Mouse (Mus musculus) stomach, postnatal 0 days (tissue): ENCODE results near the gene Cog4. TPM values are rescaled to one million over a fixed set of nuclear protein-coding genes. Genes with fewer than 3 reads are reported as not detected.

Experiments
- ATAC-seq: fragments of 200-750 bp; cut with Nextera tagmentation; 2 replicates; pipeline ENCODE4 v1.8.0; 2017; ENCODE audit not compliant: low FRiP score, low TSS enrichment
- DNase-seq: peaks from one replicate; pipeline ENCODE4 v3.0.0-alpha.2; 2016; ENCODE audit warnings: low spot score
- H3K27ac ChIP-seq: fragments of 300-500 bp; sonication (generic); replicated peaks from 2 replicates; pipeline ENCODE4 v1.5.1; 2014; ENCODE audit warnings: mild to moderate bottlenecking, control low read depth
- H3K27me3 ChIP-seq: fragments of 300-500 bp; sonication (generic); 2 replicates; pipeline ENCODE4 v1.6.1; 2014; ENCODE audit warnings: low read length; ENCODE audit not compliant: control insufficient read depth, insufficient read depth
- H3K36me3 ChIP-seq: fragments of 300-500 bp; sonication (generic); 2 replicates; pipeline ENCODE4 v1.6.1; 2014; ENCODE audit warnings: low read length, mixed read lengths; ENCODE audit not compliant: control insufficient read depth, insufficient read depth
- H3K4me1 ChIP-seq: fragments of 300-500 bp; sonication (generic); replicated peaks from 2 replicates; pipeline ENCODE4 v1.6.1; 2014; ENCODE audit warnings: antibody characterized with exemption; ENCODE audit not compliant: control insufficient read depth, insufficient read depth
- H3K4me2 ChIP-seq: fragments of 300-500 bp; sonication (generic); replicated peaks from 2 replicates; pipeline ENCODE4 v1.6.1; 2014; ENCODE audit warnings: low read depth, mild to moderate bottlenecking, control low read depth, moderate library complexity
- H3K4me3 ChIP-seq: fragments of 300-500 bp; sonication (generic); 2 replicates; pipeline ENCODE4 v1.5.1; 2014; ENCODE audit warnings: low read depth, low read length, control low read depth
- H3K9ac ChIP-seq: fragments of 300-500 bp; sonication (generic); 2 replicates; pipeline ENCODE4 v1.6.1; 2014; ENCODE audit warnings: mild to moderate bottlenecking, low read length, control low read depth, mixed read lengths
- H3K9me3 ChIP-seq: fragments of 300-500 bp; sonication (generic); 2 replicates; pipeline ENCODE4 v1.6.1; 2016; ENCODE audit warnings: low read length; ENCODE audit not compliant: control insufficient read depth
- CTCF ChIP-seq: IDR thresholded peaks from 2 replicates; pipeline ENCODE4 v1.5.1; 2016; ENCODE audit warnings: antibody characterized with exemption, low read depth, mild to moderate bottlenecking, moderate library complexity
- EP300 ChIP-seq: optimal IDR thresholded peaks from 2 replicates; pipeline ENCODE3; 2016; ENCODE audit warnings: antibody characterized with exemption
- WGBS: fragments of 180-500 bp; shearing (Covaris S2); extraction: QIAGEN DNeasy Blood & Tissue Kit; methylation state at CpG from one replicate; pipeline ENCODE4 v1.1.7; 2014; 5-methylcytosine and 5-hydroxymethylcytosine counted together
- polyA plus RNA-seq: library from polyadenylated mRNA; unstranded; fragments of >200 nt; fragmentation: Nextera tagmentation; extraction: Ambion mirVana; gene quantifications from 2 replicates; pipeline ENCODE4 v1.2.1, GENCODE M21; 2015

Cog4 gene
- polyA plus RNA-seq, 1 experiment from 2014 or later = 34.1 TPM

DNA sequence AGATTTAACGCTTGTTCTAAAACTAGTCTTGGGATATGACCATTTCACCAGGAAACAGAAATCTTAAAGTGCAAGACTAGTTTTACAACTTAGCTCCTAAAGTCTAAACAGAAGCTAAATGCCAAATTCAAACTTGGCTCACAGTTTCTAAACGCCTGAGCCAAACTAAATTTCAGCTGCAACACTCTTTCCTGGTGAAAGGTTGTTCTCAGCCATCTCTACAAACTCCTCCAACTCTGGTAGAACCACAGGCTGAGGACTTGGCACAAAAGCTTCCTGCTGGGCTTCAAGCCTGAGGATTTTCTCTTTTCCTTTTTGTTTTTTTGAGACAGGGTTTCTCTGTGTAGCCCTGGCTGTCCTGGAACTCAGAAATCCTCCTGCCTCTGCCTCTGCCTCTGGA is 26.1 kb upstream of the Cog4 start:
- Histone ChIP-seq H3K4me2 (no peak overlapping the region), H3K4me1 (no peaks in the 10 kb centered on the region), H3K9ac (no peak overlapping the region), H3K36me3 (peaks cover 62% of the 10 kb centered on the region), H3K4me3 (no peak overlapping the region), H3K9me3 (no peaks in the 10 kb centered on the region), H3K27ac (no peak overlapping the region), H3K27me3 (no peaks in the 10 kb centered on the region)
- TF ChIP-seq CTCF (no peak), EP300 (no peak)
- no peak for ATAC-seq
- DNase-seq = no peak
- WGBS = 85% methylated on average over 2 of the region's 2 CpGs

DNA sequence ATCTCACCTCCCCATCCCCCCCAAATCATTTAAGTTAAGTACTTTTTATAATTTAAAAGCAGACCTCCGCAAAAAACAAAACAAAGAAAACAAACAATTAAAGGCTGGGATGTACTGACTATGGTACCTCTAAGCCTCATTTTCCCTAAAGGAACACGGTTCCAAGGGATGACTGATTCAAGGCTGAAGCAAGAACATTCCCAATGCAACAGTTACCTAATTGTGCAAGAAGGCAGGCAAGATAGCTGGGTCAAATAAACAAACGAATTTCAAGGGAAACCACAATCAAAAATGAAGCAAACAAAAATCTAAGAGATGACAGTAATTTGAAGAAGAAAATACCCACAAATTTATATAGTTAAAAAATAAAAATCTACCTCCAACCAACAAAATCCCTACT is 24.4 kb upstream of the Cog4 start:
- H3K4me1 ChIP-seq = no peaks in the 10 kb centered on the region
- 89% methylated on average over 3 of the region's 3 CpGs for WGBS
- no peaks in the 10 kb centered on the region for H3K27me3 ChIP-seq
- no peak for ATAC-seq
- no peak overlapping the region for H3K27ac ChIP-seq
- no peaks in the 10 kb centered on the region for H3K9me3 ChIP-seq
- peaks cover 60% of the 10 kb centered on the region for H3K36me3 ChIP-seq
- TF ChIP-seq CTCF (no peak), EP300 (no peak)
- no peak for DNase-seq
- no peak overlapping the region for H3K9ac ChIP-seq
- H3K4me3 ChIP-seq = no peak overlapping the region
- no peak overlapping the region for H3K4me2 ChIP-seq

DNA sequence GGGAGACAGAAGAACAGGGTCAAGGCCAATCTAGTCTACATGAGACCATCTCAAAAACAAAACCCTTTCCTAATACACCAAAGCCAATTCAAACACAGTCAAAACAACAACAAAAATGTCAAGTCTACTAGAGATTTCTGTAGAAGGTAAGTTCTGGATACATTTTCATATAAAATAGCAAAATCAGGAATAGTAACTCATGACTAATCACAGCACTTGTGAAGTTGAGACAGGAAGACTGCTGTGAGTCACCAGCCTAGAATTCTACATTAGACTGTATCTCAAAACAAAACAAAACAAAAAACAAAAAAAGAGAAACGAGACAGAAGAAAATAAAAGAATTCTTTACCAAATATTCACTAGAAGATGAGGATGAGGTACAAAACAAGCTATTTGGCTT is 21.5 kb upstream of the Cog4 start:
- H3K4me1 ChIP-seq = no peaks in the 10 kb centered on the region
- H3K9ac ChIP-seq = no peak overlapping the region
- DNase-seq (no peak), ATAC-seq (no peak)
- H3K36me3 ChIP-seq = peaks cover 50% of the 10 kb centered on the region
- no peaks in the 10 kb centered on the region for H3K27me3 ChIP-seq
- TF ChIP-seq CTCF (no peak), EP300 (no peak)
- 76% methylated on average over 1 of the region's 1 CpGs for WGBS
- no peak overlapping the region for H3K27ac ChIP-seq
- H3K9me3 ChIP-seq = no peaks in the 10 kb centered on the region
- H3K4me3 ChIP-seq = no peak overlapping the region
- no peak overlapping the region for H3K4me2 ChIP-seq

DNA sequence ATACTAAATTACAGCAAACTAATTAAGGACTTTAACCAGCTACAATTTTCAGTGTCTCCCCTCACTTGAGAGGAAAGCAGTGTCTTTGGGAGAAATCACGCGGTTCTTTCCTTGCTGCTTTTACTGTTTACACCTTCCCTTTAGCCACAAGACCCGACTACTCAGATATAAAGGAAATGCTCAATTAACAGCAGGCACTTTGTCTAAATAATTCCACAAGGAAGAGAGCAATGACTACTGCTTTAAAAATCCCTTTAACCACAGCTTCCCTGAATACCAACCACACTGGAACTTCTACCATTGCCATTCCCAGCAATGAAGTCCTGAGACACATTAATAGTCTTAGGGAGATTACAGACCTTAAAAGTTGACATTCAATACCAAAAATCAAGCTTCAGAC is 17.9 kb upstream of the Cog4 start:
- Histone ChIP-seq H3K9me3 (no peaks in the 10 kb centered on the region), H3K27me3 (no peaks in the 10 kb centered on the region), H3K27ac (no peak overlapping the region), H3K4me1 (no peaks in the 10 kb centered on the region), H3K9ac (no peak overlapping the region), H3K4me3 (no peak overlapping the region), H3K36me3 (peaks cover 33% of the 10 kb centered on the region), H3K4me2 (no peak overlapping the region)
- 76% methylated on average over 3 of the region's 3 CpGs for WGBS
- DNase-seq = no peak
- TF ChIP-seq EP300 (no peak), CTCF (no peak)
- ATAC-seq = no peak

DNA sequence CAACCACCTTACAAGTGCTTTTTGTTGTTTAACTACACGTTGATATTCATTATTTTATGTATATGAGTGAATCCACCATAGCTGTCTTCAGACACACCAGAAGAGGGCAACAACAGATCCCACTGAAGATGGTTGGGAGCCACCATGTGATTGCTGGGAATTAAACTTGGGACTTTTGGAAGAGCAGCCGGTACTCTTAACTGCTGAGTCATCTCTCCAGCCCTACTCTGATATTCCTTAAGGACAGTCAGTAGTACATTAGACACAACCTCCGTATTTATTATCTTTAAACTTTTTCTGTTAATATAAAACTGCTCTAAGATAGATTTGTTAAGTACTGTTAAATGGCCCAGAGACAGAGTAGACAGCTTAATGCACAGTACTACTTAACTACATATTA is 14.4 kb upstream of the Cog4 start:
- Histone ChIP-seq H3K9ac (no peak overlapping the region), H3K4me1 (no peaks in the 10 kb centered on the region), H3K9me3 (no peaks in the 10 kb centered on the region), H3K27ac (no peak overlapping the region), H3K27me3 (no peaks in the 10 kb centered on the region), H3K4me2 (no peak overlapping the region), H3K4me3 (no peak overlapping the region), H3K36me3 (peaks cover 22% of the 10 kb centered on the region)
- TF ChIP-seq EP300 (no peak), CTCF (no peak)
- no peak for ATAC-seq
- 78% methylated on average over 3 of the region's 3 CpGs for WGBS
- no peak for DNase-seq

DNA sequence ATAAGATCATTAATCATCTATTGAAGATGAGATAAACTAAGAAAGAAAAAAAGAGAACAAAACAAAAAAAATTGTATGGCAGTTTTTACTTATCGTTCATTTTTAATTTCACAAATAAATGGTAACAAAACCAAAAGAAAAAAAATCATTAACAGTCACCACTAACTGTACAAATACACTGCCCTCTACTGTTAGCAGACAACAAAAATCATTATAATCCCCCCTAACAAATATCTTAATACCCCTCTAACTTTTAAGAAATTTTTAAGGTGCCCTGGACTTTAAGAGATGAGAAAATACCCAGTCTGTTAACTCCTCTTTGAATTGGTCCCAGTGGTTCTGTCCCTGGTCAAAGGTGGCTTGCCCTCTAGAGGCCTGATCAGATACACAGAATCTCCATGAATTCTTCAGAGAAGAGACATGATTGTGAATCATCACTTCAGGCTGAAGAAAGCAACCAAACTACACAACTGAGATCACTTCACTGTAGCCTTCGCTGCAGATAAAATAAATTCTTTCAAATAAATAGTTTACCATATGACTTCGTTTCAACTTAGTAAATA is 4.3 kb upstream of the Cog4 start:
- TF ChIP-seq CTCF (peak; percentile 37), EP300 (no peak)
- Histone ChIP-seq H3K27ac (no peak overlapping the region), H3K9me3 (no peaks in the 10 kb centered on the region), H3K4me1 (no peaks in the 10 kb centered on the region), H3K4me2 (no peak overlapping the region), H3K36me3 (peaks cover 32% of the 10 kb centered on the region), H3K27me3 (no peaks in the 10 kb centered on the region), H3K4me3 (no peak overlapping the region), H3K9ac (no peak overlapping the region)
- 75% methylated on average over 3 of the region's 3 CpGs for WGBS
- no peak for DNase-seq
- no peak for ATAC-seq
